Mouse (Mus musculus) stomach, embryonic 14.5 days (tissue): ENCODE data around the gene Tas1r2. TPM values are rescaled to one million over a fixed set of nuclear protein-coding genes. Genes with fewer than 3 reads are reported as not detected.

Source experiments
- ATAC-seq: fragments of 200-750 bp; cut with Nextera tagmentation; 2 replicates; pipeline ENCODE4 v1.8.0; 2017; ENCODE audit warnings: low read depth, moderate TSS enrichment; ENCODE audit not compliant: insufficient number of reproducible peaks, insufficient read depth, low FRiP score
- H3K27ac ChIP-seq: fragments of 300-500 bp; sonication (generic); 2 replicates; pipeline ENCODE4 v1.5.1; 2014; ENCODE audit warnings: mild to moderate bottlenecking, low read length, moderate library complexity, mixed read lengths
- H3K27me3 ChIP-seq: fragments of 300-500 bp; sonication (generic); 2 replicates; pipeline ENCODE4 v1.6.1; 2014; ENCODE audit warnings: low read length, control low read depth, mixed read lengths; ENCODE audit not compliant: control insufficient read depth, insufficient read depth
- H3K36me3 ChIP-seq: fragments of 300-500 bp; sonication (generic); 2 replicates; pipeline ENCODE4 v1.6.1; 2014; ENCODE audit warnings: mild to moderate bottlenecking, control low read depth, low read length, moderate library complexity, mixed read lengths; ENCODE audit not compliant: control insufficient read depth, insufficient read depth
- H3K4me1 ChIP-seq: fragments of 300-500 bp; sonication (generic); 2 replicates; pipeline ENCODE4 v1.6.1; 2014; ENCODE audit warnings: low read length, control low read depth, mixed read lengths; ENCODE audit not compliant: control insufficient read depth, insufficient read depth
- H3K4me2 ChIP-seq: fragments of 300-500 bp; sonication (generic); replicated peaks from 2 replicates; pipeline ENCODE4 v1.6.1; 2014; ENCODE audit warnings: low read depth, low read length, control low read depth
- H3K4me3 ChIP-seq: fragments of 300-500 bp; sonication (generic); 2 replicates; pipeline ENCODE4 v1.5.1; 2014; ENCODE audit warnings: low read depth, low read length, control low read depth
- H3K9ac ChIP-seq: fragments of 300-500 bp; sonication (generic); replicated peaks from 2 replicates; pipeline ENCODE4 v1.6.1; 2014; ENCODE audit warnings: low read depth, mild to moderate bottlenecking, control low read depth, low read length, moderate library complexity, mixed read lengths
- H3K9me3 ChIP-seq: fragments of 300-500 bp; sonication (generic); 2 replicates; pipeline ENCODE4 v1.6.1; 2016; ENCODE audit warnings: low read depth, low read length, control low read depth; ENCODE audit not compliant: control insufficient read depth
- WGBS: fragments of 180-500 bp; shearing (Covaris S2); extraction: QIAGEN DNeasy Blood & Tissue Kit; methylation state at CpG from one replicate; pipeline ENCODE4 v1.1.7; 2014; 5-methylcytosine and 5-hydroxymethylcytosine counted together
- polyA plus RNA-seq: library from polyadenylated mRNA; unstranded; fragments of >200 nt; fragmentation: Nextera tagmentation; extraction: Ambion mirVana; gene quantifications from 2 replicates; pipeline ENCODE4 v1.2.1, GENCODE M21; 2014

The Tas1r2 gene
- polyA plus RNA-seq = not detected in 2 replicates

DNA sequence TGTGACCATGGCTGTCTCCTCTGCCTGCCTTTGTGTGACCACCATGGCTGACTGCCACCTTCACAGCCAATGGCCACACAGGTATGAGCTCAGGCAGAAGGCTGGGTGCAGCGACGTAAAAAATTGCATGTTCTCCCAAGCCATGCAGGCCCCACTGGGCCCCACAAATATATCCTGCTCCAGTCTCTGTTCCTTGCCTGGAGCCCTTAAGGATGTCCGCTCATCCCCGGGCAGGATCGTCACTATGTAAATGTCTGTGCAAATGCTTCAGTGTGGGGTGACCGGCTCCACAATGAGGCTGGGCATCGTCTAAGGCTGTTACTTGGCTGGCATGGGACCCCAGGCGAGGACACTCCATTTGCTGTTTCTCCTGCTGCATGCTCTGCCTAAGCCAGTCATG is at the start of gene Tas1r2:
Gene Tas1r2 (plus strand): TSS at position 301 of the 400 bp plus-strand sequence.
- Histone ChIP-seq H3K9ac (no peak within 1 kb of the TSS), H3K9me3 (no peaks in the 10 kb centered on the region), H3K27ac (no peak within 1 kb of the TSS), H3K4me1 (no peaks in the 10 kb centered on the region), H3K27me3 (no peaks in the 10 kb centered on the region), H3K36me3 (no peaks in the 10 kb centered on the region), H3K4me2 (no peak within 1 kb of the TSS), H3K4me3 (no peak within 1 kb of the TSS)
- WGBS = 81% methylated on average over 8 of the region's 8 CpGs
- no peak for ATAC-seq

DNA sequence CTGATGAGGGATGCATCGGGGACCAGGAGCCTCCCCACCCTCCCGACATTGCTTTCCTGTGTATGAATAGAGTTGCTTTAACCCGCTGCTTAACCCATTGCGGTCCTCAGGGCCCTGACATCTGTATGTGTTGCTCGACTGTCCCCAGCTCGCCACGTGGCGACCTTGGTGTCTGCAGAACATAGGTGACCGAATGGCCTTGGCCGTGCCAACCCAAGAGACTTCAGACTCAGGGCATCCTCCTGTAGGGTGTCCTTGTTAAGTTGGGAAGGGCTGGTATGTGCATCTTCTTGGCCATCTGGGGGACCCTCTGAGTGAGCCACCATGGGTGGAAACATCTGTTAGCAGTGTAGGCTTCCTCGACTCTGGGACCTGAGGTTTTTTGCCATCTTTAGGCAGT is 48.1 kb upstream of the Tas1r2 start:
- WGBS = 86% methylated on average over 11 of the region's 11 CpGs
- no peak for ATAC-seq
- no peak overlapping the region for H3K9ac ChIP-seq
- H3K4me1 ChIP-seq = peaks cover 19% of the 10 kb centered on the region
- no peaks in the 10 kb centered on the region for H3K27me3 ChIP-seq
- no peak overlapping the region for H3K4me2 ChIP-seq
- H3K4me3 ChIP-seq = no peak overlapping the region
- peaks cover 16% of the 10 kb centered on the region for H3K36me3 ChIP-seq
- H3K9me3 ChIP-seq = no peaks in the 10 kb centered on the region
- no peak overlapping the region for H3K27ac ChIP-seq

DNA sequence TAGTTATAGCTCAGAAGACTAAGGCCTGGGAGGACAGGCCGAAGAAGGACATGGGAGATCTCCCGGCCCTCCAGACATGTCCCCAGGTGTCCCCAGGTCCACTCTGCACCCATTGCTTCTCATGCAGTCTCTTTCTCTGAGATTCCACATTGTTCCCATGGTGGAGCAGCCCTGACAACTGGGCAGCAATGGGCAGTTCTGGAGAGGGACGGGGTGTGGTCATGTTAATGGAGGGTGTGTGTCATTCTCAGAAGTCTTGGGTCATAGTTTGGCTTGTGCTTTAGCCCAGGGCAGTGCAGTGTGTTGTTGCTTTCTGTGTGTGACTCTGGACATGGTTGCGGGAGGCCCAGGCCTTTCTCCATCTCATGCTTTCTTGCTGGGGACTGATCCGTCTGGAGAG is 46.6 kb upstream of the Tas1r2 start:
- no peaks in the 10 kb centered on the region for H3K27me3 ChIP-seq
- WGBS = 91% methylated on average over 5 of the region's 5 CpGs

DNA sequence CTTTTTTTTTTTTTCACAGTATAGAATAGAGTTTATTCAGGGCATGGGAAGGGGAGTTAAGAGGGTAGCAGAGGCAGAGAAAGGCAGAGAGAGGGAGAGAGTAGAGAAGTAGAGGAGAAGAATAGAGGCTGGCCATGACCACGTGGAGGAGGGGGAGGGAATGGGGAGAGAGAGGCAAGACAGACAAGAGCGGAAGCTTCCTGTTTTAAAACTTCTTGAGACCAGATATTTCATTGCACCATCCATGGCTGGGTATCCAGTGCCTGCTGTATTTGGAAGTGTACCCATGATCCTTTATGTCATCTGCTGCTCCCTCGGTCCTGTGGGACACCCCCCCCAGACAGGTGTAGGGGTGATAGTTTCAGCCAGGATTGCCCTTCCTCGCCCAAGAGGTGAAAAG is 44.4 kb upstream of the Tas1r2 start:
- Histone ChIP-seq H3K36me3 (peaks cover 24% of the 10 kb centered on the region), H3K4me3 (no peak overlapping the region), H3K9ac (no peak overlapping the region), H3K27ac (no peak overlapping the region), H3K4me2 (no peak overlapping the region), H3K9me3 (0 out of 2 replicates have a peak, but pooled peaks cover 4% of the 10 kb centered on the region), H3K27me3 (no peaks in the 10 kb centered on the region), H3K4me1 (no peaks in the 10 kb centered on the region)
- WGBS = 73% methylated on average over 4 of the region's 4 CpGs
- ATAC-seq = no peak

More for the DNA sequence above, 46.6 kb upstream of the Tas1r2 start:
- ATAC-seq = no peak
- peaks cover 12% of the 10 kb centered on the region for H3K4me1 ChIP-seq
- no peak overlapping the region for H3K27ac ChIP-seq
- H3K36me3 ChIP-seq = peaks cover 16% of the 10 kb centered on the region
- H3K9me3 ChIP-seq = no peaks in the 10 kb centered on the region
- H3K4me2 ChIP-seq = no peak overlapping the region
- no peak overlapping the region for H3K4me3 ChIP-seq
- no peak overlapping the region for H3K9ac ChIP-seq

DNA sequence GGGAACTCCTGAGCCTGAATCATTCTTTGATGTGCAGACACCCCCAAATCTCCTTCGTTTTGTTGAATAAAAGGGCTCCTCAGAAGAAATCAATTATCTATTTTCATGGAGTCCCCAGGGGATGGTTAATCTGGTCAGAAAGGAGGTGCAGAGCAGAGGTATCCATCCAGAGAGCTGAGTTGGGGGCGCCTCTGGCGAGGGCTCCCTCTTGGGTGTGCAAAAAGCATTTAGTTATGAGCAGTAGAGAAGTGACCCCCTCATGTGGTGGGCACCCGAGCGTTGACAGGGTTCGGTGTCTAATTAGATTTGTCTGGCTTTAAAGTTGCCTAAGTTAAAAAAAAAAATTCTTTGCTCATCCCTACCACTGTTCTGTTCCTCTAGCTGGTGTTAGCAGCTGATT is 42.4 kb upstream of the Tas1r2 start:
- ATAC-seq = no peak
- Histone ChIP-seq H3K4me1 (no peaks in the 10 kb centered on the region), H3K9me3 (0 out of 2 replicates have a peak, but pooled peaks cover 4% of the 10 kb centered on the region), H3K27ac (no peak overlapping the region), H3K9ac (no peak overlapping the region), H3K4me3 (no peak overlapping the region), H3K36me3 (peaks cover 29% of the 10 kb centered on the region), H3K4me2 (no peak overlapping the region), H3K27me3 (no peaks in the 10 kb centered on the region)
- WGBS = 70% methylated on average over 6 of the region's 6 CpGs

DNA sequence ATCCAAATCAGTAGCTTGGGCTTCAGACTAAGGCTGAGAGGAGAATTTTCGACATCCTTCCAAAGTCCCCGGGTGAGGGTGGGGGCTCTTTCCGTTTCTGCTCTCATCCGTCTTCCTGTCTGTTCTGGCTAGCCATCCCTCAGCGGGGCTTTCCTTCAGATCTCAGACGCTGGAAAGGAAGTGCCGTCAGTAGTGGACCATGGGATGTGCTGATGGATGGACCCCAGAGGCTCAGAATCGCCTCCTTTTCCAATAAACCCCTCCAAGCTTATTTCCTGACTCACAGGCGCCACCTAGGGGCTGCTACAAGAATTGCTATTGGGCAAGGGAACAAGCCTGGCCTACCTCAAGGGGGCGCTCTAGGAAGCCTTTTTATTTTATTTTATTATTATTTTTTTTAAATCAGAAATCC is 41.8 kb upstream of the Tas1r2 start:
- no peak overlapping the region for H3K27ac ChIP-seq
- no peak overlapping the region for H3K4me2 ChIP-seq
- no peak overlapping the region for H3K4me3 ChIP-seq
- no peak overlapping the region for H3K9ac ChIP-seq
- H3K4me1 ChIP-seq = no peaks in the 10 kb centered on the region
- peaks cover 29% of the 10 kb centered on the region for H3K36me3 ChIP-seq
- 7% methylated on average over 10 of the region's 10 CpGs for WGBS
- 0 out of 2 replicates have a peak, but pooled peaks cover 4% of the 10 kb centered on the region for H3K9me3 ChIP-seq
- no peaks in the 10 kb centered on the region for H3K27me3 ChIP-seq
- ATAC-seq = peak; percentile 73

DNA sequence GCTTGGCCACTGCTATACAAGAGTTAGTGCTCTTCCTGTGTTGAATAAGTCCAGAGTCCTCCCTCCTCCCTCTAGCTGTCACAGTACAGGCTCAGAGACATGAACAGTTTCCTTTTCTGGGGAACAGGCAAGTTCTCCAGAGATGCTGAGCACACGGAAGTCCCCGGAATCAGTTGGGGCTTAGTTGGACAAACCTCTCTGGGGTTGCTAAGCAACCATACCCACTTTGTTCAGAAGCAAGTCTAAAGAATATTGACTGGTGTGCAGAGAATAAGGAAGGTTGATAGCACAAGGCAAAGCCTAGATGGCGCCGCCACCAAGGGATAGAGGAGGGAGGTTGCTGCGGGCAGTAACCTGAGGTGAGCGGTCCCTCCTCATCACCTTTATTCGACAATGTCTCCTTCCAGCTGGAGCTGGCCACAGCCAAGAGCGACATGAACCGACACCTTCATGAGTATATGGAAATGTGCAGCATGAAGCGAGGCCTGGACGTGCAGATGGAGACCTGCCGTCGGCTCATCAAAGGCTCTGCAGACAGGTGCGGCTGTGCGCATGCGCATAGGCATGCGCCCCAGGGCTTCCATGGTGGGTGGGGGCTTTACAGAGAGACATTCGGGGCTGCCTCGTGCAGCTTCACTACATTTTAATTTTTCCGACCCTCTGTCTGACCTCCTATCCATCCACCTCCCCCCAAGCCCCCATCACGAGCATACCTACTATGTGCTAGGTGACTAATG is 38.6 kb upstream of the Tas1r2 start:
- H3K9me3 ChIP-seq = 0 out of 2 replicates have a peak, but pooled peaks cover 4% of the 10 kb centered on the region
- H3K27ac ChIP-seq = no peak overlapping the region
- ATAC-seq = no peak
- 84% methylated on average over 21 of the region's 21 CpGs for WGBS
- H3K36me3 ChIP-seq = peaks cover 19% of the 10 kb centered on the region
- no peaks in the 10 kb centered on the region for H3K27me3 ChIP-seq
- no peak overlapping the region for H3K4me3 ChIP-seq
- no peak overlapping the region for H3K4me2 ChIP-seq
- H3K9ac ChIP-seq = no peak overlapping the region
- no peaks in the 10 kb centered on the region for H3K4me1 ChIP-seq

DNA sequence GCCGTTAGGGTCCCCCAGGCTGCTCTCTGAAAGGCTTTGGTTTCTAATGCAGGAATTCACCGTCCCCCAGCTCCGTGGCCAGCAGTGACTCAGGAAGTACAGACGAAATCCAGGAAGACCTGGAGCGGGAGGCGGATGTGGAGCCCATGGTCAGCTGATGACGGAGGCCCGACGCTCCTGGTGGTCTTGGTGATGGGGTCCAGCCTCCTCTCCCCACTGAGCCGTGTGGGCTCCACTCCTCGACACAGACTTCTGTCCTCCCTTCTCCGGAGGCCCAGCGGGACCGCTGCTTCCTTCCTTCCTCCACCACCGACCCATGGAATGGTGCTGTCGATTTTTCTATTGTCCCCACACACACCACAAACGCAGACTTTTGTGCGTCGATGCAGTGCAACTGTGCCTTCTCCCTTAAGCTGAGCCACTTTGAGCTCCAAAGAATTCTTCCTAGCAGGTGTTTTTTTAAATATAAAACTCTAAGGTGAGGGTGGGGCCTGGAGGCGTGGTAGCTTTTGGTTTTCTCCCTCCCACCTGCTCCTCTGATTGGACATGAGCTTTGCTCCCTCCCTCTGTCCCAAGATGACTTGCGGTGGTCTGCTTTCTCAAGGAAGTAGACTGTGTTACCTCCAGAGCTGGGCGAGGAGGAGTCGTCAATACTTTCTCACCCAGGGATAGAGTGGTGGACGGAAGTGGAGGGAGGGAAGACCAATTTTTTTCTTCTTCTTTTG is 36.9 kb upstream of the Tas1r2 start:
- H3K27ac ChIP-seq = peak overlapping the region; percentile 69; the same call in 1 of the 2 replicates
- no peaks in the 10 kb centered on the region for H3K4me1 ChIP-seq
- H3K27me3 ChIP-seq = no peaks in the 10 kb centered on the region
- peak overlapping the region; percentile 37 for H3K9ac ChIP-seq
- H3K4me2 ChIP-seq = peak overlapping the region; percentile 50
- ATAC-seq = peak; percentile 86
- 0 out of 2 replicates have a peak, but pooled peaks cover 4% of the 10 kb centered on the region for H3K9me3 ChIP-seq
- H3K36me3 ChIP-seq = peaks cover 19% of the 10 kb centered on the region
- H3K4me3 ChIP-seq = peak overlapping the region; percentile 32
- WGBS = 14% methylated on average over 24 of the region's 24 CpGs
